Mouse (Mus musculus) right cerebral cortex, postnatal 4 days (tissue): ENCODE results near the gene Cd84.

Experiments used
- DNase-seq: peaks from one replicate; pipeline ENCODE4 v3.0.0-alpha.2; 2022

Gene Cd84

DNA sequence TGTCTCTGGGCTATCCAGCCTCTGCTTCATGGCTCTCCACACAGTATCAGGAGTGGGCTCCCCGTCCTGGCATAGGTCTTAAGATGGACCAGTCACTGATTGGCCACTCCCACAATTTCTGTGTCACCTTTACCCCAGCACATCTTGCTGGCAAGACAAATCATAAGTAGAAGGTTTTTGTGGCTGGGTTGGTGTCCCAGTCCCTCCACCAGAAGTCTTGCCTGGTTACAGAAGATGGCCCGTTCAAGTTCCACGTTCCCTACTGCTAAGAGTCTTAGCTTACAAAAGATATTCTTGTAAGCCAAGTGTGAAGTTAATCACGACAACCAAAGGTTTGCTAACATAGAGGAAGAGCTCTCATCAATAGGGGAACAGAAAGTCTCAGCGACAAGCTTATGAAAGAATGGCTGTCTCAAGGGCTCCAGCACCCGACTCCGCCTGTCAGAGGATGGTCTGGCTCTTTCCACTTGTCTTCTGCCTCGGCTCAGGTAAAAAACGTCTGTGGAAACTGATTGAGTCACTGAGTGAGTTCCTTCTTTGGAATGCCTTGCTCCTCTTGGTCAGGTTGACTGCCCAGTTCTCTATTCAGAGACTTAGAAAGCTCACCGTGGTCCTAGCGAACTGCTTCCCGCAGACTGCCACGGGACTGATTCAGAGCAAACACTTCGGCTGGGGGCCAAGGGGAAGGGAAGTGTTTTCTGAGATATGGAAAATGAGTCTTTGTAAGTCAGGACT is 78.0 kb downstream of the Cd84 start, which contains the start of gene Slamf6:
TSS of gene Slamf6 (plus strand) at position 211 of the 735 bp plus-strand sequence.
- DNase-seq = no peak

DNA sequence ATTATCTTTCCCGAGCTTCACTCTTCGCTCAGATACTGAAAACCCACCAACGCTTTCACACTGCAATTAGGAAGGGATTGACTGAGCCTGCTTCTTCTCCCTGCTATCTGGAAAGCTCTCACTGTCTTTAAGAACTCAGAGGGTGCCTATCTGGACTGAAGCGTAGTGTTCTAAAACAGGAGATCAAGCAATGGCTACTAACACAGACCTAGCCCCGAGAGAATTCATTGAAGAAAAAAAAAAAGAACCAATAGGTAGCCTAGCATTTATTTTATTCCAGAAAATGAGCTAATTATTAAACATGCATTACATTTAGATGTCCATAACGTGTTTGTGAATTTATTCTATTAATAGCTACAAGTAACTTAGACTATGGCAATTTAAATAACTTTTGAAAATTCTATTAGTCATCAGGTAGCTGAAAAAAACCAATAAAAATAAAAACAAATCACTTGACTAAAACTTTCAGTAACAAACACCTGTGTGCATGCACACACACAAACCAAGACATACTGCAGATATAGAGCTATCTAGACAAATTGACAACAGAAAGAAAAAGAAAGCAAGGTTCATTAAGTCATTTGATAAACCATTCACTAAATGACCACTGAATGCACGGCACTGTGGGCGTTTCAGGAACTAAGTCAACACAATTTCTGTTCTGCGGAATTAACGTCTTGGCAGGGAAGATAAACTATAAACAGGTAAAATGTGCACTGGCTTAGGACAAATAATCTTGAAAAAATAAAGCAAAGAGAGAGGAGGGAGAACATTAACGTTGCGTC is 78.8 kb downstream of the Cd84 start:
- no peak for DNase-seq

DNA sequence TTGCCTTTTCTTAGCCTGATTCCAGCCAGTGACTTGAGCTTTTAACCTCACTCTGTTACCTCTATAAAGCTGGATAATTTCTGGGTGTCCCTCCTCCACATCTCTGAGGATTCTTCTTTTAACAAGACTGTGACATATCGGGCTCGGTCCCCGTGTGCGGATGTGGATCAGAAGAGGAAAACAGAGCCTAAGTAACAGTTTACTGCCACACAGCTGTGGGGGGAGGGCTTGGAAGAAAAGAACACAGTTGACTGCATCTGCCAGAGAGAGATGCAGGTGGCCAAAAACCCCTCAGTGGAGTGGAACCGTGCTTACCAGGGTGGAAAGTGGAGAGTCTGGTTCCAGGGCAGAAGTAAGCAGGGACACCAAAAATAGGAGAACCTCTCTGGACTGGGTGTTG is 79.7 kb downstream of the Cd84 start:
- DNase-seq = no peak

DNA sequence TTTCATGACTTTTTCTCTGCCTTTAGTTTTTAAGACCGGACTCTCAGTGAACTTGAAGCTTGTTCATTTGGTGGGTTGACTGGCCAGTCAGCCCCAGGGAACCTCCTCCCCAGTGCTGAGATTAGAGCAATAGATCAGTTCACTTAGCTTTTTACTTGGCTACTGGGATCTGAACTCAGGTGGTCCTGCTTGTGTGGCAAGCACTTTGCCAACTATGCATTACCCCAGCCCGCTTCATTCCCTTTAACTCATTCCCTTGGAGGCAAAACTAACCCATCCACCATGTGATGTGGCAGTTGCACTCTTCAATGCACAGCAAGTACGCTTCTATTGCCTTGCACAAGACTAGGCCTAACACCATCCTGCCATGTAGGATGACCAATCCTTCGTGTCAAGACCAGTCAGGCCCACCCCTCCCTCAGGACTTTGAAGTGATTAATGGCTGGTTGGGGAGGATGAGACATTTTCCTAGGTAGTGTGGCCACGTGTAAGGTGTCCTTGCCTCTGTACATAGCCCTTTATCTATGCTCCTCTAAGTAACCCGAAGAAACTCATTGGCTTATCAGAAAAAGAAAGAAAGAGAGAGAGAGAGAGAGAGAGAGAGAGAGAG is 80.5 kb downstream of the Cd84 start:
- no peak for DNase-seq

DNA sequence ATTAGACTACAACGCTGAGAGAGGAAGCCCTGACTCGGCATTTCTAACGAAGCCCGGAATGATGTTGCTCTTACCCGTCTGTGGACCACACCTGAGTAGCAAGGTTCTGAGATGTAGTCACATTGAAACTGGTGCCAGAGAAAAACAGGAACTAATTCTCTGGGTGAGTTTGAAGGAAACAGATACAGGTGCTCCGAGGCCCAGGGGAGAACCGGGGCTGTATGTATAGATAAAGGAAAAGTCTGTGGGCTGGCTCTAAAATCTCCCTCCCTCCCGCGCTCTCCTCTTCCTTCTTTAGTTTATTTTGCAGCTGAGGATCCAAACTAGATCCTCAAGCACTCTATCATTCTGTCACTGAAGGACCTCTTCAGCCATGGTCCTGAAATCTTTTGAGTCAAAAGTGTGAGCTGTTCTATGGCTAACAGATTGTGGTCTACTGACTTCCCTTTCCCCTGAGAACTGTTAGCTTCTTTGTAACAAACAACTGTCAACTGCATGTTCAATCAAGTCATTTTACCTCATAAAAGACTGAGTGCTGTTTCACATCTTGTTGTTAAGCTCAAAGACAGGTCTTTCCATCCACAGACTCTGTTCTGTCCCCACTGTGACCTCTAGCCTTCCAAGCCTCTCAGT is 81.6 kb downstream of the Cd84 start:
- DNase-seq = no peak

DNA sequence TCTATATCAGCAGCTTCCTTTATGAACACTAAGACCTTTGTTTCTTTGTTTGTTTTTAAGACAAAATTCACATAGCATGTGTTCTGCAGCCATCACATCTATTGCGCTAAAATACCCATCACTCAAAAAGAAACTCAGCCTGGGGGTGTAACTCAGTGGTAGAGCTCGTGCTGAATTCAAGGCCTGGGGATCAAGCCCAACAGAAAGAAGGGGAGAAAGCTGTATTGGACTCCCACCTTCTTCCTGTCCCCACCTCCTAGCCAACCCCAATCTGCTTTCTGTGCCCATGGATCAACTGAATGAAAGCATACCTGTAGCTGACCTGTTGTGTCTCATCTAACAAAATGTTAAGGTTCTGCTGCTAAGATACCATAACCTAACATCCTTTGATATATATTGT is 82.1 kb downstream of the Cd84 start:
- DNase-seq = no peak

DNA sequence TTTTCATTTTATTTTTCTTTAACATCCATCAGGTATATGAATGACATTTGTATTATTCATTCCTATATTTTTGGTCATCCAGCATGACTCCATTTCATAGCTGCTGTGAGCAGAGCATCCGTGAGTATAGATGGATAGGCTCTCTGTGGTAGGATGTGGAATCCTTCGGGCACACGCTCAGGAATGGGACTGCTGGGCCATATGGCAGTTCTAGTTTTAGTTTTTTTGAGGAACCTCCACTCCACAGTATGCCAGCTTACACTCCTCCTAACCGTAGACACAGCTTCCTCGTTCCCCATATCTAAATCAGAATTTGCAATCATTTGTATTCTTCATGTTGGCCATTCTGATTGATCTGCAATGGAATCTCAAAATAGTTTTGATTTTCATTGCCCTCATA is 83.3 kb downstream of the Cd84 start:
- no peak for DNase-seq

DNA sequence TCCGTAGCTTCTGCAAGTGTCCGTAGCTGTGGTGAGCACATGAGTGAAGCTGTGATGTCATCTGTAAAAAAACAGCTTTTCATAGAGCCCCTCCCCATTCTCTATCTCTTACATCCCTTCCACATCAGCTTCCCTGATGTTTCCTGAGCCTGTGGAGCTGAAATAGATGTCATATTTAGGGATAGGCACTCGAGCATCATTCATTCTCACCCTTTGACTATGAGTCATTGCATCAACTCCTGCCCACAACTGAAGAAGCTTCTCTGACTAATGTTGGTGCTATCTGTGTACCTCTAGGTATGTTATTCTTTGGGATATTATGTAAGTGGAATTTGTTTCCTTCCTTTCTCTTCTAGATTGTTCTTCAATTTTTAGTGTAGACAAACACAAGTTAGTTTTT is 85.4 kb downstream of the Cd84 start:
- DNase-seq = no peak

DNA sequence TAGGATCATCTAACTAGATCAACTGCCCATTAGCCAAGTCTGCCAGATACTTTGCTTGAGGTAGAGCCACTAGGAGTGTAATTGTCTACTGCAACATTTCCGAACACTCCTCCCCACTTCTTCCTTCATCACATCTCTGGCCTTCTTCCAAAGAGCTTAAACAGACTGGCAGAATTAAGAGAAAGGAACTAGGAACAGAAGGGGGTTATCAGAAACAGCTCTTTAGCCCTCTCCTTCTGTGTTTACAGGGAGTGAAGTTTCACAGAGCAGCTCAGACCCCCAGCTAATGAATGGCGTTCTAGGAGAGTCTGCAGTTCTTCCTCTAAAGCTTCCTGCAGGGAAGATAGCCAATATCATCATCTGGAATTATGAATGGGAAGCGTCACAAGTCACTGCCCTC is 94.4 kb downstream of the Cd84 start:
- DNase-seq = no peak

DNA sequence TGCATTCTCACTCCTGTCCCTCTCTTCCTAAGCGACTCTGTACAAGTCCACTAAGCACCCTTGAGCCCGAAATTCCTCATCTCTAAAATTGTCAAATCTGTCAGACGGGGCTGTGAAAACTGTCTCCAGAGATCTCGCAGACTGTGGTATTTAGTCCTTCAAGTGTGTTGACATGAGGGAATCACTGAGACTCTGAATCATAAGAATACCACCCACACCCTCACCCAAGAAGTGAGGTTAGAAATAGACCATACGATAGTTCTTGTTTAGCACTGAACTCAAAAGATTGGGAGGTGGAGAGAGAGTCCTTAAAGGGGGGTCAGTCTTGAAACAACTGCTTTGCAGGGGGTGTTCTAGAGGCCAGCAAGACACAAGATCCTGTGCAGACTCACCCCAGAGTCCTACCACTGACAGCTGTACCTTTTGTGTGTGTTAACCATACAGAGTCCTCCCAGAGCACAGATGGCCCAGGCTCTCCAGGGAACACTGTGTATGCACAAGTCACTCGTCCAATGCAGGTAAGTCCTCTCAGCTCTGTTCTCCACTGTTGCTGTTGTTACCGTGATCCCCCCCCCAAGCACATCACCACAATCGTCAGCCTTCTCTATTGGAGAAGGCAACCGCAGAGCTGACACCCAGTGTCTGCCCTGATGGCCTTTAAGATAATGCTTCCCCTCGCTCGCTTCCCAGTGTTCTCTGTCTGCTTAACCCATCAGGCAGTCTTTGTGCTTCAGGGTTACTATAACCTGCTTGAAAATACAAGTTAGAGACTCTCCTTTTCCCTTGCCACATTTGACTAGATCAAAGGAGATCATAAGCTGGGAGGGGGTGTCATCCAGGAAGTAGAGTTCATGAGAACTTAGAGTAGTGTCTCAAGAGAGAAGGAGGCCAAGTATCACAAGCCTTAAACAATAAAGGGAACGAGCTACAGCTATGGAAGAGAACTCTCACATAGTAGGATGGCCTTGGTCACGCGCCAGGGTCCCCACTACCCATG is 99.8 kb downstream of the Cd84 start:
- no peak for DNase-seq
